Mouse (Mus musculus): ENCODE results near the gene Pick1. TPM values are rescaled to one million over a fixed set of nuclear protein-coding genes. Genes with fewer than 3 reads are reported as not detected.

Pick1 gene
- polyA plus RNA-seq, 1 experiment, result 29.8 TPM

DNA sequence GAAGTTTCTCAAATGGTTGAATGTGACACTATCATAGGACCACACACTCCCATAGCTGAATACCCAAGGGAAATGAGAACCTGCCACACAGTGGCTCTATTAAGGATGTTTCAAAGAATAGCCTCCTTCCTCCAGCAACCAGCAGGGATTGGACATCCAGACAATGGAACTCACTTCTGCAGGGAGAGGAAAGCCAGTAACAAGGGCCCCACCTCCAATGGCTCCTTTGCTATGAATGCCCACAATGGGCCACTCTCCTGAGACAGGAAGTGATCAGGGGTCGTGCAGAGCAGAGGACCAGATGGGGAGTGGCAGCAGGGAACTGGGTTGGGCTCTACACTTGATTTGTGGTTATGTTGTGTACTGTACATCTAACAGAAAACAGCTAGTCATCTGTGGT lies 39.5 kb downstream of the Pick1 start:
- H3K36me3 ChIP-seq (ENCODE audit: control insufficient read depth, insufficient read depth, low read length), result no peaks in the 10 kb centered on the region
- no peak for TF ChIP-seq POLR2A (IDR thresholded peaks at IDR 0.05; ENCODE audit: low read depth, low read length)
- TF ChIP-seq CTCF (conservative IDR thresholded peaks at IDR 0.05; ENCODE audit: insufficient read depth, insufficient read length, low read depth, low read length), result no peak
- WGBS, result 38% methylated on average over 1 of the region's 1 CpGs
- H3K27me3 ChIP-seq (replicated peaks; ENCODE audit: control insufficient read depth, insufficient read depth, low read length), result no peaks in the 10 kb centered on the region
- no peak for DNase-seq
- no peak overlapping the region for H3K27ac ChIP-seq (ENCODE audit: insufficient read depth, low read depth, low read length)
- peaks cover 3% of the 10 kb centered on the region; the same call in 1 of the 2 replicates for H3K4me1 ChIP-seq (ENCODE audit: control insufficient read depth, insufficient read depth, low read length)
- H3K4me3 ChIP-seq (ENCODE audit: insufficient read depth, low read depth, low read length), result no peak overlapping the region

DNA sequence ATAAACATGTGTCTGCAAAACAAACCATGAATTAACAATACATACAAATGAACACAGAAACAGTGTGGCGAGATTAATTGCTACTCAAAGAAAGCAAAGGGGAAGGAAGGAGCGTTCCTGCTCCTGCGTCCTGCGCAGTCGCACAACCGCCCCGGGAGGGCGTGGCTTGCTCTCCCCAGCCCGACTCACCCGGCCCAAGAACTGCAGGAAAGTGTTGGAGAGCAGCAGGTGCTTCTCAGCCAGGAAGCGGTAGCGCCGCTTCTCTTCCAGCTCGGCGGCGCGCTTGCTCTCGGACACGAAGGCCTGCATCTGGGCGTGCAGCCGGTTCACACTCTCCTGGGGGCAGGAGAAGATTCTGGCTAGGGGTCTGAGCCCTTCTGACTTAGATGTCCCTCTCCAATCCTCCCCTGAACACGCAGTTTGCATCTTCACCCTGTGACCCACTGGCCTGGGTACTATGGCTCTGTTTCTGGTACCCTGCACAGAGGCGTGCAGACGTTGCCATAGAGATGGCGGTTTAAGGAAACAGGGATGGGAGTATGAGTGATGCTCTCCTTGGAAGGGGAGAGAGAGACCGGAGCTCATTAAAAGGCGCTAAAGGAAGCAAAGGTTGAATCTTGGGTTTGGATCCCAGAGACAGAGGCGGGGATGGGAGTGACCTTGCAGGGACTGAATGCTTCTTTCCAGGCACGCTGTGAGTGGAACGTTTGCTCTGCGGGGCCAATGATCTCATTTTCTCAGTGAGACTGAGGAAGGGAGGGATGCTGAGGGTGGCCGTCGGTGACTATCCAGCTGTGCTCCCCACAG lies 41.5 kb downstream of the Pick1 start:
- TF ChIP-seq POLR2A (IDR thresholded peaks at IDR 0.05; ENCODE audit: low read depth, low read length) (no peak), CTCF (conservative IDR thresholded peaks at IDR 0.05; ENCODE audit: insufficient read depth, insufficient read length, low read depth, low read length) (no peak)
- DNase-seq, result peak; percentile 69
- H3K4me1 ChIP-seq (ENCODE audit: control insufficient read depth, insufficient read depth, low read length), result peaks cover 3% of the 10 kb centered on the region; the same call in 1 of the 2 replicates
- 31% methylated on average over 33 of the region's 33 CpGs for WGBS
- H3K4me3 ChIP-seq (ENCODE audit: insufficient read depth, low read depth, low read length), result no peak overlapping the region
- H3K27ac ChIP-seq (ENCODE audit: insufficient read depth, low read depth, low read length), result no peak overlapping the region
- no peaks in the 10 kb centered on the region for H3K36me3 ChIP-seq (ENCODE audit: control insufficient read depth, insufficient read depth, low read length)
- no peaks in the 10 kb centered on the region for H3K27me3 ChIP-seq (replicated peaks; ENCODE audit: control insufficient read depth, insufficient read depth, low read length)

DNA sequence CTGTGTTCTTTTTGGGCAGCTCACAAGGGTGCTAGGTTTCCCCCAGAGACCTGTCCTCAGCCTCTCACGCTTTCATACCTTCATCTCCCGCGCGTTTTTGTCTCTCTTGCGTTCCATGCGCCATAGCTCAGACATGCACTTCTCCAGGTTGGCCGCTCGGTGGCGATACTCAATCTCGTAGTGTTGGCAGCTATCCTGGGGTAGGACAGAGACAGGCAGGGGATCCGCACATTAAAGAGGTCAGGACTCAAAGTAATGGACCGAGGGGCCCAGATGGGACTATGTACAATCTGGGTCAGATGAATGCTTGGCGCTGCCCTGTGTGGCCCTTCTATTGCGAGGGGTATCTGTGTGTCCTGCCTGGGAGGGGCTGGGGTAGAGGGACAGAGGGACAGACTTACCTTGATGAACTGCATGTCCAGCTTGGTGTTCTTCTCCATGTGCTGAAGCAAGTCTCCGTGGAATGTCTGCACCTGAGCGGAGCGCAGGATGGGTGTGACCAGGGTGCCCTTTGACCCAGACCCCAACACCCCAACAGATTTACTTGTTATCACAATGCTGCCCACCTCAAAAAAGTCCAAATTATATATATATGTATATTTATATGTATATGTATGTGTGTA lies 42.3 kb downstream of the Pick1 start:
- no peaks in the 10 kb centered on the region for H3K36me3 ChIP-seq (ENCODE audit: control insufficient read depth, insufficient read depth, low read length)
- TF ChIP-seq CTCF (conservative IDR thresholded peaks at IDR 0.05; ENCODE audit: insufficient read depth, insufficient read length, low read depth, low read length), result peak; percentile 64
- no peak for TF ChIP-seq POLR2A (IDR thresholded peaks at IDR 0.05; ENCODE audit: low read depth, low read length)
- DNase-seq, result no peak
- peaks cover 3% of the 10 kb centered on the region; the same call in 1 of the 2 replicates for H3K4me1 ChIP-seq (ENCODE audit: control insufficient read depth, insufficient read depth, low read length)
- H3K27ac ChIP-seq (ENCODE audit: insufficient read depth, low read depth, low read length), result no peak overlapping the region
- H3K27me3 ChIP-seq (replicated peaks; ENCODE audit: control insufficient read depth, insufficient read depth, low read length), result no peaks in the 10 kb centered on the region
- 34% methylated on average over 17 of the region's 17 CpGs for WGBS
- H3K4me3 ChIP-seq (ENCODE audit: insufficient read depth, low read depth, low read length), result no peak overlapping the region

DNA sequence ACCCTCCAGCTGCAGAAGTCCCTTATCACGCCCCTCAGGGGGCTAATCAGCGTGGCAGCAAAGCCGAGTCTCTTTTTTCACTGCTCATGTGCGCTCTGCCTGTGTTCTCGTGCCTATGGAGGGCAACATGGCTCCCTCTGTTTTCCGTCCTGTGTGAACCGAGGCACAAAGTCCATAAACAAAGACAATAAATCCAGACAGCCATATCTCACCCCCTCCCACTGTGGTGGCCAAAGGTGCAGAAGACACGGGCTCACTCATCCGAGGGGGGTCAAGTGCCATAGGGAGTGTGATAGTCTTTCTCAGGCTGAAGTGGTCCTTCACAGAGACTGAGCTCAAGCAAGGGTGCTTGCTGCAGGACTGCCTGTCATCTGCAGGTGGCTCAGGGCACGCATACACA lies 44.0 kb downstream of the Pick1 start:
- H3K27ac ChIP-seq (ENCODE audit: insufficient read depth, low read depth, low read length), result no peak overlapping the region
- H3K36me3 ChIP-seq (ENCODE audit: control insufficient read depth, insufficient read depth, low read length), result no peaks in the 10 kb centered on the region
- no peaks in the 10 kb centered on the region for H3K27me3 ChIP-seq (replicated peaks; ENCODE audit: control insufficient read depth, insufficient read depth, low read length)
- WGBS, result 53% methylated on average over 10 of the region's 10 CpGs
- DNase-seq, result no peak
- H3K4me3 ChIP-seq (ENCODE audit: insufficient read depth, low read depth, low read length), result no peak overlapping the region
- TF ChIP-seq CTCF (conservative IDR thresholded peaks at IDR 0.05; ENCODE audit: insufficient read depth, insufficient read length, low read depth, low read length) (no peak), POLR2A (IDR thresholded peaks at IDR 0.05; ENCODE audit: low read depth, low read length) (no peak)
- H3K4me1 ChIP-seq (ENCODE audit: control insufficient read depth, insufficient read depth, low read length), result peaks cover 3% of the 10 kb centered on the region; the same call in 1 of the 2 replicates

DNA sequence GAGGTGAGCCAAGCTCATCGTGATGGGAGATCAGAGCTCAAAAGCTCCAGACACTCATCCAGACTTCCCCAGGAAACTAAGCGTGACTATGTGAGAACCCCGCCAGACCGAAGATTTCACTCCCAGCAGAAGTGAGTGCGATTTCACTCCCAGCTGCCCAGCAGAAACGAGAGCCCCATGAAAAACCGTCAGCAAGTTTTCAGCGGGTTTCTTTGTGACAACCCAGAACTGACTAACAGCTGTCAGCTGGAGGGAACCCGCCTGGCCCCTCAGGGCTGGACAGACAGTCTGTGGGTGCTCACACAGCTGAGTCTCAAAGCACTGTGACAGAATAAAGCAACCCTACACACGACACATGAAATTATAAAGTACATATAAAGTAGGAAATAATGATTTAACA lies 48.8 kb downstream of the Pick1 start:
- H3K36me3 ChIP-seq (ENCODE audit: control insufficient read depth, insufficient read depth, low read length), result no peaks in the 10 kb centered on the region
- H3K27ac ChIP-seq (ENCODE audit: insufficient read depth, low read depth, low read length), result no peak overlapping the region
- WGBS, result 64% methylated on average over 10 of the region's 10 CpGs
- H3K4me1 ChIP-seq (ENCODE audit: control insufficient read depth, insufficient read depth, low read length), result peaks cover 7% of the 10 kb centered on the region; the same call in 1 of the 2 replicates
- no peak for DNase-seq
- TF ChIP-seq CTCF (conservative IDR thresholded peaks at IDR 0.05; ENCODE audit: insufficient read depth, insufficient read length, low read depth, low read length), result no peak
- TF ChIP-seq POLR2A (IDR thresholded peaks at IDR 0.05; ENCODE audit: low read depth, low read length), result no peak
- no peak overlapping the region for H3K4me3 ChIP-seq (ENCODE audit: insufficient read depth, low read depth, low read length)
- no peaks in the 10 kb centered on the region for H3K27me3 ChIP-seq (replicated peaks; ENCODE audit: control insufficient read depth, insufficient read depth, low read length)

DNA sequence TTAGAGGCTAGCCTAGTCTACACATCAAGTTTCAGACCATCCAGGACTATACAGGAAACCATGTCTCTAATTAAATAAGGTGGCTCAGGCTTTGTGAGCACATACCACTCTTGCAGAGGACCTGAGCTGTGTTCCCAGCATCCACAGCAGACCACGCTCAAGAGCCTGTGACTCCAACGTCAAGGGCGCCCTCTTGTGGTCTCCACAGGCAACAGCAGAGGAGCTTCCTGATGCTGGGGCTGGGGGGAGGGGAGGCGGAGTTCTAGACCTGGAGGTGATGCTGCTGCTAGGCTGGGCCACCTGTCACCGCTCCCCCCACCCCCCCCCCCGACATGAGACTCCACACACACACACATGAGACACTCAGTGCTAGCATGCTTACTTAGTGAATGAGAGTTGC lies 51.2 kb downstream of the Pick1 start:
- H3K4me1 ChIP-seq (ENCODE audit: control insufficient read depth, insufficient read depth, low read length), result peaks cover 23% of the 10 kb centered on the region
- H3K27me3 ChIP-seq (replicated peaks; ENCODE audit: control insufficient read depth, insufficient read depth, low read length), result no peaks in the 10 kb centered on the region
- H3K36me3 ChIP-seq (ENCODE audit: control insufficient read depth, insufficient read depth, low read length), result no peaks in the 10 kb centered on the region
- peak; percentile 58 for TF ChIP-seq CTCF (conservative IDR thresholded peaks at IDR 0.05; ENCODE audit: insufficient read depth, insufficient read length, low read depth, low read length)
- no peak for TF ChIP-seq POLR2A (IDR thresholded peaks at IDR 0.05; ENCODE audit: low read depth, low read length)
- no peak overlapping the region for H3K4me3 ChIP-seq (ENCODE audit: insufficient read depth, low read depth, low read length)
- DNase-seq, result peak; percentile 45
- no peak overlapping the region for H3K27ac ChIP-seq (ENCODE audit: insufficient read depth, low read depth, low read length)
- 38% methylated on average over 6 of the region's 6 CpGs for WGBS

DNA sequence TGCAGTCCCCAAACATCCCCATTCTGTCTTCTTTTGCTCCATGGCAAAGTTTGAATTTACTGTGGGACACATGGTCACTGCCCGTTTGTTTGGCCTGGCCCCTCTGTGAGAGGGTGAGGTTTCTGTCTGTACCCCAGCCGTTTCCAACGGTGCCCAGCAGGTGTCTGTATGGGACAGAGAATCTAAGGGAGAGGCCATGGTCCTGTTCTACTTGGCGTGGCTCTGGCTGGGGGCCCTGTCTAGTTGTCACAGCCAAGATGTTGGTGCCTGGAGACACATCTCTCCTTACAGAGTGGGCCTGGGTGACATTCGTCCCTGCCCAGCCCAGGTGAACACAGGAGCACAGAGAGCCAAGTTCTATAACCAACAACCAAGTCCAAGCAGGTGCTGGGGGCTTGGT lies 51.9 kb downstream of the Pick1 start:
- H3K4me1 ChIP-seq (ENCODE audit: control insufficient read depth, insufficient read depth, low read length), result peaks cover 26% of the 10 kb centered on the region
- H3K4me3 ChIP-seq (ENCODE audit: insufficient read depth, low read depth, low read length), result no peak overlapping the region
- DNase-seq, result no peak
- WGBS, result 62% methylated on average over 5 of the region's 5 CpGs
- H3K27ac ChIP-seq (ENCODE audit: insufficient read depth, low read depth, low read length), result no peak overlapping the region
- H3K36me3 ChIP-seq (ENCODE audit: control insufficient read depth, insufficient read depth, low read length), result no peaks in the 10 kb centered on the region
- TF ChIP-seq POLR2A (IDR thresholded peaks at IDR 0.05; ENCODE audit: low read depth, low read length) (no peak), CTCF (conservative IDR thresholded peaks at IDR 0.05; ENCODE audit: insufficient read depth, insufficient read length, low read depth, low read length) (no peak)
- H3K27me3 ChIP-seq (replicated peaks; ENCODE audit: control insufficient read depth, insufficient read depth, low read length), result no peaks in the 10 kb centered on the region

Data from kidney, adult 2 months (tissue).